9 mouse cellular contexts compared by ENCODE assay signal in the genomic region with DNA sequence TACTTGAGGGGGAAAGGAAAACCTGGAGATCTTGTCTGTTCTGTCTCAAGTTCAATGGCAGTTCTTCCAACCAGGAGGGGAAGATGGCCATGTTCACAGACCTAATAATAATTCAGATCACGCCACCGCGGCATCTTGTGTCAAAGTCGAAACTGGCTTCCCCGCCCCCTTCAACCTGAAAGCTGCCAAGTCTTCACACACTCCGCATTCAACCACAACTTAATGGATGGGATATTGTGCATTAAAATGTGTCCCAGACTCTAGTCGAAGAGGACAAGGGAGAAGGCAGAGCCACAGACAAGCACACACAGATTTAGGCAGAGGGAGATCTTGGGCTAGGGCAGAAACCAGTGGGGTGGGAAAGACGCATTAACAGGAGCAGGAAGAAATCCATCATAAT.
DNase-seq lines count a peak whose midpoint lies in the region; ATAC-seq and TF ChIP-seq lines count a peak whose summit lies in the region.
"Had no signal": no experiment of that assay in that cellular context is flagged by ENCODE, and none has a peak within 500 bp of the region (broad histone marks: within the 10 kb centered on the region; RNA-seq: fewer than 3 reads in every experiment).

No protein-coding gene starts in this region.

- H3K27ac ChIP-seq in embryonic facial prominence, embryonic 13.5 days: peak overlapping the region; percentile 91
- H3K27ac ChIP-seq in heart, postnatal 0 days (ENCODE audit: low read depth): peak overlapping the region; percentile 100
- H3K27ac ChIP-seq in midbrain, embryonic 10.5 days (replicated peaks): peak overlapping the region; percentile 99
- H3K27ac ChIP-seq: macrophage had no signal

- H3K36me3 ChIP-seq in embryonic facial prominence, embryonic 13.5 days: no peaks in the 10 kb centered on the region
- no peaks in the 10 kb centered on the region for H3K36me3 ChIP-seq in heart, postnatal 0 days (replicated peaks; ENCODE audit: control insufficient read depth, insufficient read depth, low read length)
- no peaks in the 10 kb centered on the region for H3K36me3 ChIP-seq in midbrain, embryonic 10.5 days

- H3K27me3 ChIP-seq in embryonic facial prominence, embryonic 13.5 days: no peaks in the 10 kb centered on the region
- no peaks in the 10 kb centered on the region for H3K27me3 ChIP-seq in heart, postnatal 0 days (ENCODE audit: control insufficient read depth, insufficient read depth, low read length)
- peaks cover 30% of the 10 kb centered on the region for H3K27me3 ChIP-seq in midbrain, embryonic 10.5 days (ENCODE audit: low read depth, poor library complexity, severe bottlenecking)

- no peak for ATAC-seq in embryonic facial prominence, embryonic 13.5 days (ENCODE audit: insufficient number of reproducible peaks, insufficient read depth, low FRiP score, low TSS enrichment, low read depth)
- ATAC-seq in heart, postnatal 0 days (ENCODE audit: insufficient read depth, low read depth): no peak
- no peak for ATAC-seq in activated CD4-positive, CD25-positive, alpha-beta regulatory T cell, adult 4 months

- H3K4me2 ChIP-seq in embryonic facial prominence, embryonic 13.5 days: peak overlapping the region; percentile 88
- H3K4me2 ChIP-seq in heart, postnatal 0 days (ENCODE audit: low read depth, low read length): peak overlapping the region; percentile 95

- TF ChIP-seq CTCF in heart, postnatal 0 days (IDR thresholded peaks at IDR 0.05; ENCODE audit: low read depth): no peak

- no peaks in the 10 kb centered on the region for H3K9me3 ChIP-seq in embryonic facial prominence, embryonic 13.5 days
- no peaks in the 10 kb centered on the region for H3K9me3 ChIP-seq in heart, postnatal 0 days (replicated peaks; ENCODE audit: control insufficient read depth, low read length)
- H3K9me3 ChIP-seq in midbrain, embryonic 10.5 days (replicated peaks): no peaks in the 10 kb centered on the region

- DNase-seq in urinary bladder, postnatal 14 days (ENCODE audit: low spot score): peak; percentile 51
- DNase-seq in urinary bladder, postnatal 4 days (ENCODE audit: low spot score in 2 of 2): no peak
- DNase-seq in heart, postnatal 0 days (ENCODE audit: low spot score): peak; percentile 71
- peak; percentile 83 for DNase-seq in kidney, postnatal 25 days
- peak; percentile 70 for DNase-seq in midbrain, embryonic 10.5 days (ENCODE audit: low spot score)
- no peak for DNase-seq in ovary, postnatal 36 days (ENCODE audit: low spot score)

- H3K4me1 ChIP-seq in embryonic facial prominence, embryonic 13.5 days: peaks cover 58% of the 10 kb centered on the region
- H3K4me1 ChIP-seq in heart, postnatal 0 days (ENCODE audit: control insufficient read depth, insufficient read depth): peaks cover 6% of the 10 kb centered on the region; the same call in 1 of the 2 replicates
- peaks cover 71% of the 10 kb centered on the region for H3K4me1 ChIP-seq in midbrain, embryonic 10.5 days

- no peak for TF ChIP-seq EP300 in heart, postnatal 0 days (IDR thresholded peaks at IDR 0.05; ENCODE audit: low read depth)

- H3K4me3 ChIP-seq in embryonic facial prominence, embryonic 13.5 days: peak overlapping the region; percentile 50
- H3K4me3 ChIP-seq in heart, postnatal 0 days (ENCODE audit: low read depth, low read length): peak overlapping the region; percentile 97
- H3K4me3 ChIP-seq in midbrain, embryonic 10.5 days: peak overlapping the region; percentile 61

- H3K9ac ChIP-seq in embryonic facial prominence, embryonic 13.5 days: peak overlapping the region; percentile 61; the same call in 1 of the 2 replicates
- H3K9ac ChIP-seq in heart, postnatal 0 days (replicated peaks; ENCODE audit: low read depth, low read length): peak overlapping the region; percentile 68

- 3% methylated on average over 8 of the region's 8 CpGs for WGBS in embryonic facial prominence, embryonic 13.5 days
- 0% methylated on average over 8 of the region's 8 CpGs for WGBS in heart, postnatal 0 days
- under 1% methylated on average over 8 of the region's 8 CpGs for WGBS in midbrain, embryonic 10.5 days

Comparison
In these comparisons a context has a peak if more than half of its experiments do, and no peak if none do; other contexts are left out.
1. DNase-seq: peak in urinary bladder, postnatal 14 days (single experiment), heart, postnatal 0 days (single experiment), kidney, postnatal 25 days (2 of 2) and midbrain, embryonic 10.5 days (single experiment); none in urinary bladder, postnatal 4 days (0 of 2) and ovary, postnatal 36 days (single experiment).
2. Peak in every context shown above with its lines, with median percentiles within 50 percentile points of each other: H3K27ac ChIP-seq and H3K4me3 ChIP-seq.